Mouse (Mus musculus): ENCODE measurements around the gene Nav1. TPM values are rescaled to one million over a fixed set of nuclear protein-coding genes. Genes with fewer than 3 reads are reported as not detected.

Gene Nav1
- total RNA-seq, 2 experiments from 2014 or later = 0.47 to 0.79 TPM

DNA sequence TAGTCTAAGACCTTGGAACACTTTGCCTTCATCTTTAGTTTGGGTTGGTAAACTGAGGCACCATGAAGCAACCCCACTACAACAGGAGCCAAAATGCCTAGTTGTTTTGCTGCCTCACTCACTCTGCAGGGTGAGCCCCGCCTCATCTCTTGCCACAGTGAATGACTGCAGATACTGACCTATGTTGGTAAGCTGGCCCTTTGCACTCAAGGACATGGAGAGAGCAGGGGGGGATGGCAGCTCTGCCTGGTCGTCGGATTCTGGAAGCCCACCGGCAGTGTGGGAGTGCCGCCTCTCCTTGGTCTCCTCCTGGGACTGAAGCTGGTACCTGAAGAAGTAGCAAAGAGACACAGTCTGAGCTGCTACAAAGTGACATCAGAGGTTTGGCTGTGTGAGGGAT is 139.6 kb downstream of the Nav1 start:
- ATAC-seq (replicated peaks; ENCODE audit: low FRiP score, low TSS enrichment, poor library complexity, severe bottlenecking) = no peak

- peak; percentile 42; the same call in 1 of the 2 replicates for ATAC-seq (replicated peaks; ENCODE audit: low FRiP score, low TSS enrichment, poor library complexity, severe bottlenecking)
Observed at GRCm38 (mm10) chr1:135466935-135467334, 140.2 kb downstream of the Nav1 start.

GRCm38 (mm10) chr1:135465734-135466133 is 141.4 kb downstream of the Nav1 start:
- ATAC-seq (replicated peaks; ENCODE audit: low FRiP score, low TSS enrichment, poor library complexity, severe bottlenecking) = no peak

GRCm38 (mm10) chr1:135462736-135463135 is 144.4 kb downstream of the Nav1 start:
- no peak for ATAC-seq (replicated peaks; ENCODE audit: low FRiP score, low TSS enrichment, poor library complexity, severe bottlenecking)

GRCm38 (mm10) chr1:135462304-135462703 is 144.8 kb downstream of the Nav1 start:
- ATAC-seq (replicated peaks; ENCODE audit: low FRiP score, low TSS enrichment, poor library complexity, severe bottlenecking) = no peak

GRCm38 (mm10) chr1:135461097-135461730 is 145.9 kb downstream of the Nav1 start:
- ATAC-seq (replicated peaks; ENCODE audit: low FRiP score, low TSS enrichment, poor library complexity, severe bottlenecking) = 0 out of 2 replicates have a peak, but pooled peaks have one; percentile 47

GRCm38 (mm10) chr1:135460521-135460920 is 146.6 kb downstream of the Nav1 start:
- no peak for ATAC-seq (replicated peaks; ENCODE audit: low FRiP score, low TSS enrichment, poor library complexity, severe bottlenecking)

DNA sequence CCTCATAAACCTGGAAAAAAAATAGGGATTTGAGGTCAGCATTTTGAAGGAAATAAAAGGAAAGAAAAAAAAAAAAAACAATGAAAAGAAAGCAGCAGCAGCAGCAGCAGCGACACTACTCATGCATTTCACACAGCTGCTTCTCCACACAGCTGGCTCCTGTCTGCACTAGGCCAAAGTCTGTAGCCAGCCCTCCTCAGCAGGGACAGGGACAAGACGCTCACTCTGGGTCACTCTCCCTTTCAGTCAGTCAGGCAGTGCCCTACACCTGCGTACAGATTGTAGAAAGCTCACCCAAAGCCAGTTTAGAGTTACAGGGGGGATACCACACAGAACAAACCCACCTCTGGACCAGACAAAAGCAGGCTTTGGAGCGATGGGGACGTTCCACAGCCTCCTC is 149.2 kb downstream of the Nav1 start:
- no peak for ATAC-seq (replicated peaks; ENCODE audit: low FRiP score, low TSS enrichment, poor library complexity, severe bottlenecking)

- ATAC-seq (replicated peaks; ENCODE audit: low FRiP score, low TSS enrichment, poor library complexity, severe bottlenecking) = peak; percentile 76
Observed at GRCm38 (mm10) chr1:135452259-135452658, 154.8 kb downstream of the Nav1 start.

GRCm38 (mm10) chr1:135451419-135451818 is 155.7 kb downstream of the Nav1 start:
- ATAC-seq (replicated peaks; ENCODE audit: low FRiP score, low TSS enrichment, poor library complexity, severe bottlenecking) = no peak

- no peak for ATAC-seq (replicated peaks; ENCODE audit: low FRiP score, low TSS enrichment, poor library complexity, severe bottlenecking)
Observed at GRCm38 (mm10) chr1:135449876-135450275, 157.2 kb downstream of the Nav1 start.

DNA sequence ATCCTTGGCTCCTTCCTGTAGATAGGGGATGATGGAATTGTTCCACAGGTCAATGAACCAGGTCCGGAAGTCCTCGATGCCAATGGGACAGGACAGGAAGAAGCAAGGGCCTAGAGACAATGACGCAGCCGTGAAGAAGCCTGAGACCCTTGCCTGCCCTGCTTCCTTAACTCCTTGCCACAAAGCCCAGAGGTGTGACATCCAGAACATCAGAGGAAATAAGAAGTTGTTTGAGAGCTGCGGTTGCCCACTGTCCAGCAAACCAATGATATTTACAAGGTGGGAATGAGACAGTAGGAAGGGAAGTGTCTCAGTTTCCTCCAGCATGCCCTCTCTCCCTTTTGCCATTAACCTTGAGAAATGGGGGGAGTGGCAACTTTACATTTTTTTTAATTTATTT is 158.2 kb downstream of the Nav1 start:
- ATAC-seq (replicated peaks; ENCODE audit: low FRiP score, low TSS enrichment, poor library complexity, severe bottlenecking) = no peak

- ATAC-seq (replicated peaks; ENCODE audit: low FRiP score, low TSS enrichment, poor library complexity, severe bottlenecking) = no peak
Observed at GRCm38 (mm10) chr1:135443506-135443905, 163.6 kb downstream of the Nav1 start.

- no peak for ATAC-seq (replicated peaks; ENCODE audit: low FRiP score, low TSS enrichment, poor library complexity, severe bottlenecking)
Observed at GRCm38 (mm10) chr1:135441861-135442260, 165.2 kb downstream of the Nav1 start.

GRCm38 (mm10) chr1:135440986-135441385 is 166.1 kb downstream of the Nav1 start:
- no peak for ATAC-seq (replicated peaks; ENCODE audit: low FRiP score, low TSS enrichment, poor library complexity, severe bottlenecking)

GRCm38 (mm10) chr1:135438801-135439200 is 168.3 kb downstream of the Nav1 start:
- no peak for ATAC-seq (replicated peaks; ENCODE audit: low FRiP score, low TSS enrichment, poor library complexity, severe bottlenecking)

DNA sequence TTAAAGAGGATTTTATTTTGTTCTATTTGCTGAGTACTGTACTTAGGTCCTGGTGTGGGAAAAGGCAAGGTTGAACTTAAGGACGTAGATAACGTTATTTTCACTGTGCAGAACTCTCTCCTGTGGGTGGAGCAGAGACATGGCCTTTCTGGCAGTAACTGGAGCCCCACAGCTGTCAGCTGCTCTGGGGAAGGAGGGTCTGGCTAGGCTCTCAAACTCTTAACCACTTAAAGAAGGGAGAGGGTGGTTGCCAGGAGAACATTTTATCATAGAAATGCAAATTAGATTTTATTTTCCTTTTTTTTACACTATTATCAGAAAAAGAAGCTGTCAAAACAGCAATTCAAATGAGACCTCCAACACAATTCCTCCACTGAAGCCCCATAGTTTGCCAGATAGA is 171.3 kb downstream of the Nav1 start:
- peak; percentile 74; the same call in 1 of the 2 replicates for ATAC-seq (replicated peaks; ENCODE audit: low FRiP score, low TSS enrichment, poor library complexity, severe bottlenecking)

DNA sequence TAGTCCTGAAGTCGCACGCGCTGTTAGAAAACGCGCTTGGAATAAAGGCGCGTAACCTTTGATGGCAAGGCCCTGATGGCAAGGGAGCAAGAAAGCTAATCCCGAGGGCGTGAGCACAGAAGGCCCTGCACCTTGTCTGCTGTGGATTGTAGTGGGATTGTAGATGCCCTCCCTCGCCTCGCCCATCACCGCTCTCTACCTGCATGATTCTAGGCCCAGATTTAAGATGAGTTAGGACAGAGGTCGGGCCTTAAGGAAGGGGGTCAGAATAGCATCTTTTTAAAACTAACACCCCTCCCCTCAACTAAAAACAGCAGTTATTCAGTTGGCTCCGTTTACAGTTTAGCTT is 176.5 kb downstream of the Nav1 start:
- peak; percentile 62 for ATAC-seq (replicated peaks; ENCODE audit: low FRiP score, low TSS enrichment, poor library complexity, severe bottlenecking)

DNA sequence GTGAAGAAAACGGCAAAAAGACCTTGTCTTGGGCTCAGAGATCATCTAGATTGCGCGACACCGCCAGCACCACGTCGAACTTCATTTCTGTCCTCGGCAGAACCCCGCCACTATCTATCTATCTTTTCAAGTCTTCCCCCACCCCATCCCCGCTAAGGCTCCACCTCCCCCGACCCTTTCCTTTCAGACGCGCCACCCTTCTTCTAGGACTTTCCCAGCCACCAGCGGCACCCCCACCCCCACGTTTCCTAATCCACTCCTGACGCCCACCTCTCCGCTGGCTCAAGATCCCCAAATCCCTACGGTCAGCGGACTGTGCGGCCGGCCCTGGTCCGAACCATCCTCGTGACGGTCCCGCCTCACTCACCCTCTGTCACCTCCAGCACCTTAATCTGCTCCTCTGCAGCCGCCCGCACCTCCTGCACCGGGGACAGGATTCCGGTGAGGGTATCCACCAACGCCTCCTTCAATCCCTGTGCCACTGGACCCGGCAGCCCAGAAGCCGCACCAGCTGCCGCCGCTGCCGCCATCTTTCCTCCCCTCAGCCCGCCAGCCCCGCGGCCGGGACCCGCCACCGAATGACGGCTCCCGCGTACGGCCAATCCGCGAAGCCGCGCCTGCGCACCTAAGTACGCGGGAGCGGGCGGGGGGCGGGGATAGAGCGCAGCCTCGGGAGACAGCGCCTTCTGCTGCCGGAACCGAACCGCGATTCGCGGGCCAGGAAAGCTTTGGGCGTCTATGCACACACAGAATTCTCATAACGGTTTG is 177.0 kb downstream of the Nav1 start, which contains the start of gene Ipo9:
Gene Ipo9 (minus strand): TSS at position 599 of the 768 bp plus-strand sequence.
- peak; percentile 94 for ATAC-seq (replicated peaks; ENCODE audit: low FRiP score, low TSS enrichment, poor library complexity, severe bottlenecking)

DNA sequence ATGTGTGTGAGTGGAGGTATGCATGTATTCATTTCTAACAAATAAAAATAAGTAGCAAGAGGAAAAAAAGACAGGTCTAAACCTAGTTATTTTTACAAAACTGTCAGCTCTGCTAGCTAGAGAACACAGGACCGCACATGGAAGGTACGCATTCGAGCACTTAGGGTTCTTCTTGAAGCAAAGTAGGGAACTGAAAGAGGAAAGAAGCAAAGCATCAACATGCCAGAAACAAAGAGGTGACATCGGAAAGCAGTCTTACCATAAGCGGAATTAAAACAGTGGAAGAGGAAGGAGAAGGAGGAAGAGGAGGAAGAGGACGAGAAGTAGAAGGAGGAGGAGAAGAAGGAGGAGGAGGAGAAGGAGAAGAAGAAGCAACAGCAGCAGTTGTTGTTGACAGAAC is 179.7 kb downstream of the Nav1 start:
- no peak for ATAC-seq (replicated peaks; ENCODE audit: low FRiP score, low TSS enrichment, poor library complexity, severe bottlenecking)

GRCm38 (mm10) chr1:135426645-135427044 is 180.4 kb downstream of the Nav1 start:
- no peak for ATAC-seq (replicated peaks; ENCODE audit: low FRiP score, low TSS enrichment, poor library complexity, severe bottlenecking)

Data from megakaryocyte-erythroid progenitor cell, adult 5-6 weeks (primary cell).